Mouse (Mus musculus) heart, postnatal 4 days (tissue): ENCODE measurements around the gene Dppa3. TPM values are rescaled to one million over a fixed set of nuclear protein-coding genes. Genes with fewer than 3 reads are reported as not detected.
A peak's percentile ranks its signal among the peaks of the same experiment; 100 is the strongest.

Experiments
- DNase-seq: peaks from one replicate; pipeline ENCODE4 v3.0.0; 2021
- total RNA-seq, 2 experiments: library from RNA; stranded (reverse); gene quantifications; 2 replicates each; pipeline ENCODE4 v1.2.3; 2021

Dppa3 gene
- not detected for total RNA-seq

GRCm38 (mm10) chr6:122626110-122626509, at the start of gene Dppa3:
Dppa3 (plus strand) TSS chr6:122626410.
- no peak for DNase-seq

DNA sequence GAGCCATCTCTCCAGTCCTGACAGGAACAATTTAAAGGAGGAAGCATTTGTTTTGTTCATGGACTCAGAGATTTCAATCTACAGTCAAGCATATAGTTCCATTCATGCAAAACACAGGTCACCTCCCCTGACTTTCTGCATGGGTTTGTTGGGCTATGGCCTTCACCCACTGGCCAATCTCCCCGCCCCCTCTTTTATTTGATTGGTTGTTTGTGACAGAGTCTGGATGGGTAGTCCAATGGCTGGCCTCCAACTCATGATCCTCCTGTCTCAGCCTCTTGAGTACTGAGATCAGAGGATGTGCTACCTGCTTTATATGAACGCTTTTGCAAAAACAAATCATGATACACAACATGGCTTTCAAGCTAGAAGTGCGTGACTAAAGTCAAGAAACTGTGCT, 49.2 kb upstream of the Dppa3 start:
- DNase-seq: no peak

DNA sequence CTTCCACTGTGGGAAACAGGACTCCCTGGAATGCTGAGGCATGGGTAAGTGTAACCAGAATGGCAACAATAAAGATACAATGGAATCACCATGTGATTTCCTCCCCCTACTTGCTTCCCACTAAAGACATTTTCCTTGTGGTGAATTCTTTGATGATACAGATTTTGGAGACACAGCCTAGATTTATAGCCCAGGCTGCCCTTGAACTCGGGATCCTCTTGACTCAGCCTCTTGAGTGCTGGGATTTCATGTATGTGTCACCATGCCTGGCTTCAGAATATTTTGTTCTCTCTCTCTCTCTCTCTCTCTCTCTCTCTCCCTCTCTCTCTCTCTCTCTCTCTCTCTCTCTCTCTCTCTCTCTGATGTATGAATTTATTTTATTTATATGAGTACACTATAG, 47.1 kb upstream of the Dppa3 start:
- DNase-seq: no peak

- DNase-seq: no peak
Measured at GRCm38 (mm10) chr6:122591027-122591758, 35.0 kb upstream of the Dppa3 start.

DNA sequence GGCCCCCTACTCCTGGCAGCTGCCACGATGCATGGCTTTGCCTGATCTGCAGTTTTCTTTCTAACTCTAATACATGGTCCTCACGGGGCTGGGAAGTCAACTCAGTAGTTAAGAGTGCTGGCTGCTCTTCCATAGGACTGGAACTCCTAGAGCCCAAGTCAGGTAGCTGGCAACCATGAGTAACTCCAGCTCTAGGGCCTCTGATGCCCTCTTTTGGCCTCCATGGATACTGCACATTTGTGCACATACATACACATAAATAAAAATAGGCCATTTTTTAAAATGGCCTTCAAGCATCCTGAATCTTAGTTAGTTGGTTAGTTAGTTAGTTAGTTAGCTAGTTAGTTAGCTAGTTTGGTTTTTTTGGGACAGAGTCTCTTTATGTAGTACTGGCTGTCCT, 33.3 kb upstream of the Dppa3 start:
- no peak for DNase-seq

DNA sequence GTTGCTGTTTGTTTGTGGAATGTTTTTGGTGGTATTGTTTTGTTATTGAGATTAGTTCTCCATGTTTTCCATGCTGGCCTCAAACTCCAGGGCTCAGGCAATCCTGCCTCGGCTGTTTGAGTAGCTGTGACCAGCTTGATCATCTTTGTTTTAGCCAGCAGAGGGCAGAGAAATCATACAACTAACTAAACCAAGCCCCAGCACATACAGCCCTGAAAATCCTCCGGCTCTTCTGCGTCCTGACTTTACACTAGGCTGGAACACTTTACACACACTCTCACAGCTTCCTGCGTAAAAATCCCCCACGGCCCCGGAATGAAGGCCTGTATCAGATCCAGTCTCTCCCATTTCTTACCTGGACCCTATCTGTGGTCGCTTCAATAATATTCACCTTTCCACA, 30.6 kb upstream of the Dppa3 start:
- DNase-seq: peak; percentile 47

DNA sequence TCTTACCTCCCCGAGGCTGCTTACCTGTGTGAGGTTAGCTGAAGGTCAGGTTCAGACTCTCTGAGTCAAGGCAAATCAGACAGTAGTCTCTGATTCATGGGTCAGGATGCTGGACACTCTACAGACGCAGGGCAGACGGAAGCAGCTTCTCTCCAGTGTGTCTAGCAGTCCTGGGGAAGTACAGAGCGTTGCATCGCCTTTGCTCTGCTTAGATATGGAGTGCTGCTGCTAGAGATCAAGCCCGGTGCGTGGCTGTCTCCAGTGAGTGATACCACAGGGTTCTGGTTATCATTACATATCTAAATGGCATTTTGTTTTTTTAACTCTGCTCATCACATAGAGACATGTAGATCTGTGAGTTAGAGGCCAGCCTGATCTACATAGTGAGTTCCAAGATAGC, 29.6 kb upstream of the Dppa3 start:
- no peak for DNase-seq

- no peak for DNase-seq
Measured at GRCm38 (mm10) chr6:122598014-122598413, 28.2 kb upstream of the Dppa3 start.

DNA sequence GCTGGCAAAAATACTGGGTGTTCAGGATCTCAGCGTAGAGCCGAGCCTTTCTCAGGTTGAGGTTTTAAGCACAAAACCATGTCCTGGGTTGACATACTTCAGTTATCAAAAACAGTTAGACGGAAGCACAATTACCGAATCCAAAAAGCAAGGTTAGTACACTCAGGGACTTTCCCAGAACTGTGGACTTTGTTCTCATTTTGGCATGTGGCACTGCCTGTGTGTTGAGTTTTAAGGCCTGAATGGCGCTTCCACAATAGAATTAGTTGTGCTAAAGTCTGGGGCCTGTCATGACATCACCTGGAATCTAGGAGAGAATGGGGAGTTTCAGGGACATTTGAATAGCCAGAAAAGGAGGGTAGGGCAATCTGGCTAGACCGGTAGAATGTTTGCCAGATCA, 27.8 kb upstream of the Dppa3 start:
- DNase-seq: no peak

DNA sequence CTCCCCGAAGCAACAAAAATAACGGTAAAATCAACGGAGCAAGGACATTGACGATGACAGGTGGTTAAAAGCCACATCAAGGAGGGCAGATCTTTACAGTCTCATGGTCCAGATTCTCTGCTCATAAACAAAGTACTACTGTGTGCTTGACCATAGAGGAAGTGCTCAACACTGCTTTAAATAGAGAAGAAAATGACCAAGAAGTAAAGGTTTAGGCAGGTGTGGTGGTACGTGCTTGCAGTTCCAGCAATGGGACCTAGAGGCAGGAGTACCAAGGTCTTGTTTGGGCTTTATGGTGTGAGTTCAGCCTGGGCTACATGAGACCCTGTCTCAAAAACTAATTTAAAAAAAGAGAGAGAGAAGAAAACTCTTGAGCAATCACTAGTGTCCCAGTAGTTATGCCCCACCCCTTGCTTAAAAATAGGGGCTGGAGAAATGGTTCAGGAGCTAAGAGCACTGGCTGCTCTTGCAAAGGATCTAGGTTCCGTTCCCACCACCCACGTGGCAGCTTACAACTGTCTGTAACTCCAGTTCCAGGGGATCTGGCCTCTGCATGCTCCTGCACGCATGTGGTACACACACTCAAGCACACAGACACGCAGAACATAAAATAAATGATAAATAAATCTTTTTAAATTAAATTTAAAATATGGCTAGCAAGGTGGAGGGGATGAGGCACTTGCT, 27.0 kb upstream of the Dppa3 start:
- DNase-seq: no peak

DNA sequence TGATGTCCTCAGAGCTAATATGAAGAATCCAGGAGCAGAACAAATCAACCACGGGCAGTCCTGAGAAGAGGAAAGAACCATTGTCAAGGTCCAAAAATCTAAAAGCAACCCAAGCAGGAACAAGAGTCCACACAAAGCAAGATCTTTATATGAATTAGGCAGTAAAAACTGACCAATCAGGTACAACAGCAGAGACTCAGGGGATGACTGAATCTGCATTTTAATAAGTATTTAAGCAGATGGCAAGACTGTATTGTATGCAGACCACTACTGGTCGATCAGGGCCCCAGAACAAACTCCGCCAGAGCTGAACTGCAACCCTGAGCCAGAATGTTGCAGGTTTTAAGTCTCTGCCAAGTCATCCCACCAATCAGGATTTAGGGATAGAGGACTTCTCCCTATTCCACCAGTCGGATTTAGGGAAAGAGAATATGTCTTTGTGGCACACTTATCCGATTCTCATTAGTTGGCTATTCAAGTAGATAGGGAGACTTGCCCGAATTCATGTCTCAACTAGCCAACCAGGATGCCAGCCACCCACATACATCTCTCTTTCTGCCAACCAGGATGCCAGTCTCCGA, 26.1 kb upstream of the Dppa3 start:
- no peak for DNase-seq

DNA sequence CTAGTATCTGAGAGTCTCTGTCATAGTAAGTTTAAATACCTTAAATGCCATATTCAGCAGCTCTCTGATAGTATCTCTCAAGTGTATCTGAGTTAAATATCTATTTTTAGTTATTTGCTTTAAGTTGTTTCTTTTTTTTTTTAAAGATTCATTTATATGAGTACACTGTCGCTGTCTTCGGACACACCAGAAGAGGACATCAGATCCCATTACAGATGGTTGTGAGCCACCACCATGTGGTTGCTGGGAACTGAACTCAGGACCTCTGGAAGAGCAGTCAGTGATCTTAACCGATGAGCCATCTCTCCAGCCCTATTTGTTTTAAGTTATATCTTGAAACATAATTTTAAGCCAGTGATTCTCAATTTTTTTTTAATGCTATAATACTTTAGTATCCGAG, 25.2 kb upstream of the Dppa3 start:
- no peak for DNase-seq

DNA sequence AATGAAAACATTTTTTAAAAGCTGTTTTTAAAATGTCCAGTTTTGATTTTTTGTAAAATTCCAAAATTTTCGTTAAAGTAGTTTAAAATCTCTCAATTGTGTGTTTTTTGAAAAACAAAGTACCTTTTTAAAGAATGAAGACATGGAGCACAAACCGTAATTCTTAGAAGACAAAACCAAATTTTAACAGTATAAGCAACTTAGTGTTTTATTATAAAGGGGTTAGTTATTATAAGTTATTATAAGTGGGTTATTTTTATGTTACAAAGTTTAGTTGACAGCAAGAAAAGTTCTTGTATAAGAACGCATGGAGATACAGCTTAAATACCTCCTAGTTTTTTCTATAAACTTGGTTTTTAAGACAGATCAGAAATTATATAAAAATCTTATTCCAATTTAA, 24.6 kb upstream of the Dppa3 start:
- DNase-seq: no peak

- peak; percentile 77 for DNase-seq
Measured at GRCm38 (mm10) chr6:122602242-122602991, 23.8 kb upstream of the Dppa3 start, which contains the start of gene Apobec1. Apobec1 (minus strand) TSS chr6:122602444.

DNA sequence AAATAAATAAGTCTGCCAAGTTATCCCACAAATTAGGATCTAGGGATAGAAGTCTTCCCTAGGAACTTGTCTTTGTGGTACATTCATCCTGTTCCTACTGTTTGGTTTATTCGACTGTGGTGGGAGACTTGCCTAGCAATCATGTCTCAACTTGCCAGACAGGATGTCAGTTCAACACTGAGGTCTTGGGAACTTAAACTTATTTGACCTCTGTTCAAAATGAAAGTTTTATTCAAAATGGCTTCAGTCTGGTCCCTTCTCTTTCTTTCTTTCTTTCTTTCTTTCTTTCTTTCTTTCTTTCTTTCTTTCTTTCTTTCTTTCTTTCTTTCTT, 23.3 kb upstream of the Dppa3 start:
- DNase-seq: no peak

DNA sequence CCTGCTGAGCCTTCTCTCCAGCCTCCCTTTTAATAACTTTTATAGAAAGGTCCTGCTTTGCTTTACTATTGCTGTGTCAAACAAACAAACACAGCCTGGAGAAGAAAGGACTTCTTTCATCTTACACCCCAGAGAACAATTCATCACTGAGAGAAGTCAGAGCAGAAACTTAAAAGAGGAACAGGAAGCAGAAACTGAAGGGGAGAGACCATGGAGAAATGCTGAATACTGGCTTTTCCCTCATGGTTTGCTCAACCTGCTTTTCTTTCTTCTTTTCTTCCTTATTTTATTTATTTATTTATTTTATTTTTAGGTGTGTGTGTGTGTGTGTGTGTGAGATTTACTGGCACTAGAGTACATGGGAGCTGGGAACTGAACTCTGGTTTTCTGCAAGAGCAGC, 21.9 kb upstream of the Dppa3 start:
- no peak for DNase-seq

- no peak for DNase-seq
Measured at GRCm38 (mm10) chr6:122605483-122605882, 20.7 kb upstream of the Dppa3 start.

- DNase-seq: no peak
Measured at GRCm38 (mm10) chr6:122606661-122607060, 19.5 kb upstream of the Dppa3 start.

GRCm38 (mm10) chr6:122607700-122608099, 18.5 kb upstream of the Dppa3 start:
- no peak for DNase-seq

- no peak for DNase-seq
Measured at GRCm38 (mm10) chr6:122608434-122609376, 17.5 kb upstream of the Dppa3 start.

GRCm38 (mm10) chr6:122609377-122609728, 16.9 kb upstream of the Dppa3 start:
- DNase-seq: no peak

GRCm38 (mm10) chr6:122609771-122610170, 16.4 kb upstream of the Dppa3 start, which contains the start of gene Gdf3:
Gdf3 (minus strand) TSS chr6:122610087.
- no peak for DNase-seq
